Mouse (Mus musculus) midbrain, embryonic 13.5 days (tissue): ENCODE measurements around the gene Daam1. TPM values are rescaled to one million over a fixed set of nuclear protein-coding genes. Genes with fewer than 3 reads are reported as not detected.

Source experiments
- ATAC-seq: fragments of 200-750 bp; cut with Nextera tagmentation; 2 replicates; pipeline ENCODE4 v1.8.0; 2017; ENCODE audit warnings: mild to moderate bottlenecking, moderate TSS enrichment, moderate library complexity
- H3K27ac ChIP-seq: fragments of 300-500 bp; sonication (generic); 2 replicates; pipeline ENCODE4 v1.5.1; 2015; ENCODE audit warnings: inconsistent platforms, mild to moderate bottlenecking, moderate library complexity
- H3K27me3 ChIP-seq: fragments of 300-500 bp; sonication (generic); 2 replicates; pipeline ENCODE4 v1.6.1; 2015; ENCODE audit warnings: mild to moderate bottlenecking, inconsistent platforms
- H3K36me3 ChIP-seq: fragments of 300-500 bp; sonication (generic); 2 replicates; pipeline ENCODE4 v1.6.1; 2015; ENCODE audit warnings: mild to moderate bottlenecking, inconsistent platforms
- H3K4me1 ChIP-seq: fragments of 300-500 bp; sonication (generic); replicated peaks from 2 replicates; pipeline ENCODE4 v1.6.1; 2015; ENCODE audit warnings: inconsistent platforms
- H3K4me2 ChIP-seq: fragments of 300-500 bp; sonication (generic); replicated peaks from 2 replicates; pipeline ENCODE4 v1.6.1; 2015; ENCODE audit warnings: moderate library complexity, mild to moderate bottlenecking, inconsistent platforms
- H3K4me3 ChIP-seq: fragments of 300-500 bp; sonication (generic); replicated peaks from 2 replicates; pipeline ENCODE4 v1.5.1; 2015; ENCODE audit warnings: mild to moderate bottlenecking, inconsistent platforms
- H3K9ac ChIP-seq: fragments of 300-500 bp; sonication (generic); replicated peaks from 2 replicates; pipeline ENCODE4 v1.6.1; 2015; ENCODE audit warnings: mild to moderate bottlenecking, inconsistent platforms
- H3K9me3 ChIP-seq: fragments of 300-500 bp; sonication (generic); 2 replicates; pipeline ENCODE4 v1.6.1; 2016; ENCODE audit warnings: mild to moderate bottlenecking, inconsistent platforms
- WGBS: fragments of 180-500 bp; shearing (Covaris S2); methylation state at CpG from one replicate; pipeline ENCODE4 v1.1.7; 2015; 5-methylcytosine and 5-hydroxymethylcytosine counted together
- polyA plus RNA-seq: library from polyadenylated mRNA; unstranded; fragments of >200 nt; fragmentation: Nextera tagmentation; extraction: Ambion mirVana; gene quantifications from 2 replicates; pipeline ENCODE4 v1.2.1, GENCODE M21; 2015

Daam1 gene
- polyA plus RNA-seq, 1 experiment from 2014 or later: 24.4 TPM

- Histone ChIP-seq H3K36me3 (peaks cover 19% of the 10 kb centered on the region), H3K4me3 (no peak overlapping the region), H3K4me1 (peaks cover 26% of the 10 kb centered on the region), H3K27me3 (no peaks in the 10 kb centered on the region), H3K9me3 (no peaks in the 10 kb centered on the region), H3K9ac (no peak overlapping the region), H3K27ac (no peak overlapping the region), H3K4me2 (no peak overlapping the region)
- ATAC-seq: no peak
- 89% methylated on average over 4 of the region's 4 CpGs for WGBS
Measured at GRCm38 (mm10) chr12:71904310-71904709, 73.4 kb downstream of the Daam1 start.

GRCm38 (mm10) chr12:71904926-71905325 is 74.0 kb downstream of the Daam1 start:
- H3K27me3 ChIP-seq: no peaks in the 10 kb centered on the region
- peaks cover 28% of the 10 kb centered on the region for H3K4me1 ChIP-seq
- H3K36me3 ChIP-seq: peaks cover 19% of the 10 kb centered on the region
- no peak overlapping the region for H3K9ac ChIP-seq
- WGBS: 88% methylated on average over 4 of the region's 4 CpGs
- H3K27ac ChIP-seq: no peak overlapping the region; the same call in 1 of the 2 replicates
- no peak overlapping the region for H3K4me3 ChIP-seq
- no peak overlapping the region for H3K4me2 ChIP-seq
- ATAC-seq: no peak
- H3K9me3 ChIP-seq: no peaks in the 10 kb centered on the region

- peaks cover 19% of the 10 kb centered on the region for H3K36me3 ChIP-seq
- no peak overlapping the region for H3K4me3 ChIP-seq
- H3K27me3 ChIP-seq: no peaks in the 10 kb centered on the region
- no peak overlapping the region for H3K4me2 ChIP-seq
- H3K27ac ChIP-seq: peak overlapping the region; percentile 56
- WGBS: 90% methylated on average over 13 of the region's 13 CpGs
- no peak overlapping the region for H3K9ac ChIP-seq
- ATAC-seq: no peak
- peaks cover 36% of the 10 kb centered on the region for H3K4me1 ChIP-seq
- H3K9me3 ChIP-seq: no peaks in the 10 kb centered on the region
Measured at GRCm38 (mm10) chr12:71905640-71906320, 74.9 kb downstream of the Daam1 start.

- WGBS: 78% methylated on average over 12 of the region's 12 CpGs
- H3K27ac ChIP-seq: peak overlapping the region; percentile 56
- ATAC-seq: peak; percentile 85
Measured at GRCm38 (mm10) chr12:71906582-71907267, 75.8 kb downstream of the Daam1 start.

GRCm38 (mm10) chr12:71908984-71909383 is 78.1 kb downstream of the Daam1 start:
- WGBS: 79% methylated on average over 5 of the region's 5 CpGs
- Histone ChIP-seq H3K4me3 (no peak overlapping the region), H3K36me3 (no peaks in the 10 kb centered on the region), H3K4me1 (peaks cover 46% of the 10 kb centered on the region), H3K4me2 (no peak overlapping the region), H3K9ac (no peak overlapping the region), H3K27ac (no peak overlapping the region), H3K27me3 (no peaks in the 10 kb centered on the region), H3K9me3 (no peaks in the 10 kb centered on the region)
- no peak for ATAC-seq

More at GRCm38 (mm10) chr12:71906582-71907267, 75.8 kb downstream of the Daam1 start:
- Histone ChIP-seq H3K4me3 (no peak overlapping the region), H3K36me3 (peaks cover 16% of the 10 kb centered on the region), H3K4me1 (peaks cover 43% of the 10 kb centered on the region), H3K4me2 (no peak overlapping the region; the same call in 1 of the 2 replicates), H3K9me3 (no peaks in the 10 kb centered on the region), H3K27me3 (no peaks in the 10 kb centered on the region), H3K9ac (no peak overlapping the region)

- no peak overlapping the region for H3K9ac ChIP-seq
- H3K4me3 ChIP-seq: no peak overlapping the region
- ATAC-seq: no peak
- peaks cover 42% of the 10 kb centered on the region for H3K4me1 ChIP-seq
- H3K4me2 ChIP-seq: no peak overlapping the region
- no peaks in the 10 kb centered on the region for H3K27me3 ChIP-seq
- no peaks in the 10 kb centered on the region for H3K36me3 ChIP-seq
- H3K27ac ChIP-seq: no peak overlapping the region
- no peaks in the 10 kb centered on the region for H3K9me3 ChIP-seq
- WGBS: 71% methylated on average over 7 of the region's 7 CpGs
Measured at GRCm38 (mm10) chr12:71910246-71910645, 79.4 kb downstream of the Daam1 start.

- H3K4me3 ChIP-seq: no peak overlapping the region
- ATAC-seq: no peak
- H3K4me1 ChIP-seq: peaks cover 24% of the 10 kb centered on the region
- WGBS: 100% methylated on average over 1 of the region's 1 CpGs
- H3K9me3 ChIP-seq: no peaks in the 10 kb centered on the region
- H3K27me3 ChIP-seq: no peaks in the 10 kb centered on the region
- no peak overlapping the region for H3K4me2 ChIP-seq
- peaks cover 17% of the 10 kb centered on the region for H3K36me3 ChIP-seq
- H3K27ac ChIP-seq: no peak overlapping the region
- no peak overlapping the region for H3K9ac ChIP-seq
Measured at GRCm38 (mm10) chr12:71912262-71912661, 81.4 kb downstream of the Daam1 start.

- Histone ChIP-seq H3K4me2 (no peak overlapping the region), H3K4me3 (no peak overlapping the region), H3K9me3 (no peaks in the 10 kb centered on the region), H3K9ac (no peak overlapping the region), H3K4me1 (peaks cover 54% of the 10 kb centered on the region), H3K27ac (peak overlapping the region; percentile 56), H3K27me3 (no peaks in the 10 kb centered on the region), H3K36me3 (peaks cover 23% of the 10 kb centered on the region)
- ATAC-seq: no peak
- WGBS: 84% methylated on average over 4 of the region's 4 CpGs
Measured at GRCm38 (mm10) chr12:71919156-71919555, 88.3 kb downstream of the Daam1 start.

- H3K4me1 ChIP-seq: peaks cover 54% of the 10 kb centered on the region
- peak overlapping the region; percentile 58 for H3K27ac ChIP-seq
- peaks cover 23% of the 10 kb centered on the region for H3K36me3 ChIP-seq
- no peak overlapping the region for H3K4me3 ChIP-seq
- WGBS: 30% methylated on average over 3 of the region's 3 CpGs
- H3K27me3 ChIP-seq: no peaks in the 10 kb centered on the region
- H3K4me2 ChIP-seq: no peak overlapping the region
- H3K9me3 ChIP-seq: no peaks in the 10 kb centered on the region
- peak; percentile 46; the same call in 1 of the 2 replicates for ATAC-seq
- no peak overlapping the region for H3K9ac ChIP-seq
Measured at GRCm38 (mm10) chr12:71919962-71920361, 89.1 kb downstream of the Daam1 start.

GRCm38 (mm10) chr12:71922827-71923381 is 92.0 kb downstream of the Daam1 start:
- peak; percentile 80 for ATAC-seq
- Histone ChIP-seq H3K9ac (no peak overlapping the region), H3K4me1 (peaks cover 65% of the 10 kb centered on the region), H3K27me3 (no peaks in the 10 kb centered on the region), H3K4me3 (no peak overlapping the region), H3K27ac (peak overlapping the region; percentile 48), H3K9me3 (no peaks in the 10 kb centered on the region), H3K36me3 (no peaks in the 10 kb centered on the region), H3K4me2 (no peak overlapping the region)
- 36% methylated on average over 5 of the region's 5 CpGs for WGBS

- Histone ChIP-seq H3K4me3 (no peak overlapping the region), H3K9ac (no peak overlapping the region), H3K4me2 (no peak overlapping the region), H3K36me3 (no peaks in the 10 kb centered on the region), H3K4me1 (peaks cover 53% of the 10 kb centered on the region), H3K27ac (no peak overlapping the region), H3K9me3 (no peaks in the 10 kb centered on the region), H3K27me3 (no peaks in the 10 kb centered on the region)
- ATAC-seq: no peak
- 95% methylated on average over 9 of the region's 9 CpGs for WGBS
Measured at GRCm38 (mm10) chr12:71924978-71925529, 94.2 kb downstream of the Daam1 start.
